Mouse (Mus musculus): Measurements from ENCODE around the gene Akr1d1. TPM values are rescaled to one million over a fixed set of nuclear protein-coding genes. Genes with fewer than 3 reads are reported as not detected.
A peak's percentile ranks its signal among the peaks of the same experiment; 100 is the strongest.

Gene Akr1d1
- polyA plus RNA-seq, 1 experiment from 2014 or later = not detected

GRCm38 (mm10) chr6:37602857-37603765, 73.1 kb downstream of the Akr1d1 start:
- H3K9me3 ChIP-seq (replicated peaks; ENCODE audit: control insufficient read depth, low read length) = no peaks in the 10 kb centered on the region
- WGBS = 55% methylated on average over 9 of the region's 9 CpGs
- no peak overlapping the region for H3K27ac ChIP-seq (ENCODE audit: low read depth, low read length)
- H3K4me2 ChIP-seq (ENCODE audit: low read length) = no peak overlapping the region
- no peaks in the 10 kb centered on the region for H3K36me3 ChIP-seq (ENCODE audit: control insufficient read depth, insufficient read depth, low read length)
- no peak overlapping the region for H3K4me3 ChIP-seq (ENCODE audit: low read depth, low read length)
- ATAC-seq (no peak), DNase-seq (ENCODE audit: low spot score) (no peak)
- H3K9ac ChIP-seq (ENCODE audit: low read length) = no peak overlapping the region
- H3K27me3 ChIP-seq (replicated peaks; ENCODE audit: control insufficient read depth, insufficient read depth, low read length) = no peaks in the 10 kb centered on the region
- no peaks in the 10 kb centered on the region for H3K4me1 ChIP-seq (ENCODE audit: control insufficient read depth, insufficient read depth, low read length)

GRCm38 (mm10) chr6:37604178-37604883, 74.4 kb downstream of the Akr1d1 start:
- Histone ChIP-seq H3K4me1 (ENCODE audit: control insufficient read depth, insufficient read depth, low read length) (no peaks in the 10 kb centered on the region), H3K9ac (ENCODE audit: low read length) (no peak overlapping the region), H3K27me3 (replicated peaks; ENCODE audit: control insufficient read depth, insufficient read depth, low read length) (no peaks in the 10 kb centered on the region), H3K4me3 (ENCODE audit: low read depth, low read length) (no peak overlapping the region), H3K27ac (ENCODE audit: low read depth, low read length) (no peak overlapping the region), H3K9me3 (replicated peaks; ENCODE audit: control insufficient read depth, low read length) (no peaks in the 10 kb centered on the region), H3K4me2 (ENCODE audit: low read length) (no peak overlapping the region), H3K36me3 (ENCODE audit: control insufficient read depth, insufficient read depth, low read length) (no peaks in the 10 kb centered on the region)
- DNase-seq (ENCODE audit: low spot score) (no peak), ATAC-seq (no peak)
- WGBS = 76% methylated on average over 4 of the region's 4 CpGs

GRCm38 (mm10) chr6:37604884-37605269, 74.9 kb downstream of the Akr1d1 start:
- Histone ChIP-seq H3K36me3 (ENCODE audit: control insufficient read depth, insufficient read depth, low read length) (no peaks in the 10 kb centered on the region), H3K4me1 (ENCODE audit: control insufficient read depth, insufficient read depth, low read length) (no peaks in the 10 kb centered on the region), H3K9ac (ENCODE audit: low read length) (no peak overlapping the region), H3K9me3 (replicated peaks; ENCODE audit: control insufficient read depth, low read length) (no peaks in the 10 kb centered on the region), H3K4me2 (ENCODE audit: low read length) (no peak overlapping the region), H3K27ac (ENCODE audit: low read depth, low read length) (no peak overlapping the region), H3K27me3 (replicated peaks; ENCODE audit: control insufficient read depth, insufficient read depth, low read length) (no peaks in the 10 kb centered on the region), H3K4me3 (ENCODE audit: low read depth, low read length) (no peak overlapping the region)
- ATAC-seq (no peak), DNase-seq (ENCODE audit: low spot score) (no peak)
- WGBS = 64% methylated on average over 5 of the region's 5 CpGs

- DNase-seq (ENCODE audit: low spot score) (no peak), ATAC-seq (no peak)
- 81% methylated on average over 3 of the region's 3 CpGs for WGBS
- no peaks in the 10 kb centered on the region for H3K27me3 ChIP-seq (replicated peaks; ENCODE audit: control insufficient read depth, insufficient read depth, low read length)
- no peak overlapping the region for H3K4me3 ChIP-seq (ENCODE audit: low read depth, low read length)
- H3K27ac ChIP-seq (ENCODE audit: low read depth, low read length) = no peak overlapping the region
- no peaks in the 10 kb centered on the region for H3K9me3 ChIP-seq (replicated peaks; ENCODE audit: control insufficient read depth, low read length)
- H3K4me1 ChIP-seq (ENCODE audit: control insufficient read depth, insufficient read depth, low read length) = no peaks in the 10 kb centered on the region
- H3K9ac ChIP-seq (ENCODE audit: low read length) = no peak overlapping the region
- no peak overlapping the region for H3K4me2 ChIP-seq (ENCODE audit: low read length)
- H3K36me3 ChIP-seq (ENCODE audit: control insufficient read depth, insufficient read depth, low read length) = no peaks in the 10 kb centered on the region
These were observed 77.7 kb downstream of the Akr1d1 start for GRCm38 (mm10) chr6:37607511-37608289.

GRCm38 (mm10) chr6:37612603-37613284, 82.8 kb downstream of the Akr1d1 start:
- Histone ChIP-seq H3K4me3 (ENCODE audit: low read depth, low read length) (no peak overlapping the region), H3K27ac (ENCODE audit: low read depth, low read length) (no peak overlapping the region), H3K4me2 (ENCODE audit: low read length) (no peak overlapping the region), H3K36me3 (ENCODE audit: control insufficient read depth, insufficient read depth, low read length) (no peaks in the 10 kb centered on the region), H3K27me3 (replicated peaks; ENCODE audit: control insufficient read depth, insufficient read depth, low read length) (no peaks in the 10 kb centered on the region), H3K4me1 (ENCODE audit: control insufficient read depth, insufficient read depth, low read length) (no peaks in the 10 kb centered on the region), H3K9me3 (replicated peaks; ENCODE audit: control insufficient read depth, low read length) (no peaks in the 10 kb centered on the region), H3K9ac (ENCODE audit: low read length) (no peak overlapping the region)
- DNase-seq (ENCODE audit: low spot score) (no peak), ATAC-seq (no peak)
- WGBS = 88% methylated on average over 6 of the region's 6 CpGs

GRCm38 (mm10) chr6:37615490-37615889, 85.5 kb downstream of the Akr1d1 start:
- no peak overlapping the region for H3K4me2 ChIP-seq (ENCODE audit: low read length)
- no peaks in the 10 kb centered on the region for H3K9me3 ChIP-seq (replicated peaks; ENCODE audit: control insufficient read depth, low read length)
- 94% methylated on average over 2 of the region's 2 CpGs for WGBS
- H3K36me3 ChIP-seq (ENCODE audit: control insufficient read depth, insufficient read depth, low read length) = no peaks in the 10 kb centered on the region
- DNase-seq (ENCODE audit: low spot score) = no peak
- H3K27ac ChIP-seq (ENCODE audit: low read depth, low read length) = no peak overlapping the region
- no peak for ATAC-seq
- H3K9ac ChIP-seq (ENCODE audit: low read length) = no peak overlapping the region
- H3K4me1 ChIP-seq (ENCODE audit: control insufficient read depth, insufficient read depth, low read length) = no peaks in the 10 kb centered on the region
- H3K4me3 ChIP-seq (ENCODE audit: low read depth, low read length) = no peak overlapping the region
- no peaks in the 10 kb centered on the region for H3K27me3 ChIP-seq (replicated peaks; ENCODE audit: control insufficient read depth, insufficient read depth, low read length)

GRCm38 (mm10) chr6:37616136-37616535, 86.2 kb downstream of the Akr1d1 start:
- H3K36me3 ChIP-seq (ENCODE audit: control insufficient read depth, insufficient read depth, low read length) = no peaks in the 10 kb centered on the region
- no peak overlapping the region for H3K9ac ChIP-seq (ENCODE audit: low read length)
- no peak overlapping the region for H3K27ac ChIP-seq (ENCODE audit: low read depth, low read length)
- H3K4me2 ChIP-seq (ENCODE audit: low read length) = no peak overlapping the region
- DNase-seq (ENCODE audit: low spot score) (no peak), ATAC-seq (no peak)
- no peaks in the 10 kb centered on the region for H3K27me3 ChIP-seq (replicated peaks; ENCODE audit: control insufficient read depth, insufficient read depth, low read length)
- no peak overlapping the region for H3K4me3 ChIP-seq (ENCODE audit: low read depth, low read length)
- no peaks in the 10 kb centered on the region for H3K4me1 ChIP-seq (ENCODE audit: control insufficient read depth, insufficient read depth, low read length)
- WGBS = 99% methylated on average over 7 of the region's 7 CpGs
- H3K9me3 ChIP-seq (replicated peaks; ENCODE audit: control insufficient read depth, low read length) = no peaks in the 10 kb centered on the region

- no peaks in the 10 kb centered on the region for H3K4me1 ChIP-seq (ENCODE audit: control insufficient read depth, insufficient read depth, low read length)
- no peak overlapping the region for H3K27ac ChIP-seq (ENCODE audit: low read depth, low read length)
- no peaks in the 10 kb centered on the region for H3K27me3 ChIP-seq (replicated peaks; ENCODE audit: control insufficient read depth, insufficient read depth, low read length)
- H3K9me3 ChIP-seq (replicated peaks; ENCODE audit: control insufficient read depth, low read length) = no peaks in the 10 kb centered on the region
- no peak overlapping the region for H3K4me3 ChIP-seq (ENCODE audit: low read depth, low read length)
- 87% methylated on average over 10 of the region's 10 CpGs for WGBS
- ATAC-seq (no peak), DNase-seq (ENCODE audit: low spot score) (peak; percentile 4)
- no peak overlapping the region for H3K9ac ChIP-seq (ENCODE audit: low read length)
- H3K4me2 ChIP-seq (ENCODE audit: low read length) = no peak overlapping the region
- no peaks in the 10 kb centered on the region for H3K36me3 ChIP-seq (ENCODE audit: control insufficient read depth, insufficient read depth, low read length)
These were observed 87.5 kb downstream of the Akr1d1 start for GRCm38 (mm10) chr6:37617431-37618011.
